Comparison of ENCODE assay signal across 9 mouse cellular contexts in the genomic region with DNA sequence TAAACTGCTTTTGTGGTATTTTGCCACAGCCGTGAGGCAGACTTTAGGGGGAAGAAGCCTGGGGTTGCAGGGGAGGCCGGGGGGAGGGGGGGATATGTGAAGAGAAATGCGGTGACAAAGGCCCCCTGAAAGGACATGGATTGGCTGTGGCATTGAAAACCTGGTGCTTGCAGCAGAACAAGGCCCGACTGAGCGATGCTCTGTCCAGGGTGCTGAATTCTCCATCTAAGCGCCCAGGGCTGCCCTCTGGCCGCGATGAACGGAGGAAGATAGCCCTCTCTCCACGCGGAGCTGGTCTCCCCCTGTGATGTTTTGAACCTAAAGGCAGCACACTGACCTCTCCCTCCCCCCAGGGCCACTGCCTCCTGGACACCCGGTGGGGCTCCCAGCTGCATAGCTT. TPM values are rescaled to one million over a fixed set of nuclear protein-coding genes. Genes with fewer than 3 reads are reported as not detected.
DNase-seq lines count a peak whose midpoint lies in the region; ATAC-seq and TF ChIP-seq lines count a peak whose summit lies in the region.
"Had no signal": no experiment of that assay in that cellular context is flagged by ENCODE, and none has a peak within 500 bp of the region (broad histone marks: within the 10 kb centered on the region; RNA-seq: fewer than 3 reads in every experiment).

No protein-coding gene starts in this region.

- no peak for ATAC-seq in midbrain, postnatal 0 days (ENCODE audit: low FRiP score)
- no peak for ATAC-seq in activated CD4-positive, CD25-positive, alpha-beta regulatory T cell, adult 4 months

- 0 out of 2 replicates have a peak, but pooled peaks cover 3% of the 10 kb centered on the region for H3K4me1 ChIP-seq in midbrain, postnatal 0 days (ENCODE audit: insufficient read depth, low read length)
- H3K4me1 ChIP-seq: heart, embryonic 15.5 days had no signal

- no peak overlapping the region for H3K9ac ChIP-seq in midbrain, postnatal 0 days (replicated peaks; ENCODE audit: low read length, poor library complexity, severe bottlenecking)
- H3K9ac ChIP-seq: heart, embryonic 15.5 days had no signal

- 8% methylated on average over 11 of the region's 12 CpGs for WGBS in midbrain, postnatal 0 days

- DNase-seq in gastrocnemius, postnatal 10 days, result peak; percentile 67
- no peak for DNase-seq in gastrocnemius, postnatal 25 days
- DNase-seq in 416B (ENCODE audit: low read depth), result peak; percentile 66
- DNase-seq in adrenal gland, postnatal 25 days, result peak; percentile 62
- DNase-seq in kidney, postnatal 10 days, result peak; percentile 87
- DNase-seq in midbrain, postnatal 0 days (ENCODE audit: low spot score), result peak; percentile 50
- DNase-seq in layer of hippocampus, adult 8-10 months (ENCODE audit: low spot score in 2 of 2), result no peak

- no peaks in the 10 kb centered on the region for H3K27me3 ChIP-seq in midbrain, postnatal 0 days (ENCODE audit: insufficient read depth, low read length)

- peak; percentile 8; the same call in 1 of the 2 replicates for TF ChIP-seq CTCF in midbrain, postnatal 0 days (IDR thresholded peaks at IDR 0.05)

- peaks cover 50% of the 10 kb centered on the region for H3K36me3 ChIP-seq in midbrain, postnatal 0 days (ENCODE audit: insufficient read depth, low read length)
- H3K36me3 ChIP-seq: heart, embryonic 15.5 days had no signal

- H3K9me3 ChIP-seq in midbrain, postnatal 0 days (ENCODE audit: low read length), result no peaks in the 10 kb centered on the region
- H3K9me3 ChIP-seq: heart, embryonic 15.5 days had no signal

- H3K4me3 ChIP-seq in midbrain, postnatal 0 days (ENCODE audit: low read depth, low read length), result no peak overlapping the region
- H3K4me3 ChIP-seq: heart, embryonic 15.5 days had no signal

- no peak overlapping the region for H3K4me2 ChIP-seq in midbrain, postnatal 0 days (ENCODE audit: low read depth, low read length, poor library complexity, severe bottlenecking)
- H3K4me2 ChIP-seq: heart, embryonic 15.5 days had no signal

- H3K27ac ChIP-seq in midbrain, postnatal 0 days (ENCODE audit: low read depth, low read length), result no peak overlapping the region
- H3K27ac ChIP-seq: heart, embryonic 15.5 days had no signal

RNA-seq across cellular contexts. Expression of a gene that starts 13.1 kb away (rescaled TPM):
- total RNA-seq in gastrocnemius, postnatal 10 days (2021), result 1 to 10 TPM; 4.2 to 5.1 TPM
- total RNA-seq in gastrocnemius, postnatal 25 days (2021), result 1 to 10 TPM in 1 of 2 experiments, under 1 TPM in 1; 0.72 to 1.0 TPM
- total RNA-seq in adrenal gland, postnatal 25 days (2021), result 4.6 and 6.8 TPM in 2 replicates
- total RNA-seq in midbrain, postnatal 0 days (2014; rRNA removed), result 254 and 288 TPM in 2 replicates
- polyA plus RNA-seq in midbrain, postnatal 0 days (2015; fragmentation: Nextera tagmentation; extraction: Ambion mirVana), result 84.2 and 97.8 TPM in 2 replicates
- under 1 TPM; 0.09 to 0.11 TPM for polyA plus RNA-seq in activated CD4-positive, CD25-positive, alpha-beta regulatory T cell, adult 4 months (2017; shearing (Covaris generic))
- total RNA-seq in layer of hippocampus, adult 8-10 months (2022), result 100 to 1,000 TPM; 637 to 711 (median 646) TPM

RNA-seq across cellular contexts. Expression of a gene that starts 13.9 kb away (rescaled TPM):
- total RNA-seq in gastrocnemius, postnatal 10 days (2021), result 10 to 100 TPM; 10.4 to 12.6 TPM
- 1 to 10 TPM; 5.9 to 6.1 TPM for total RNA-seq in gastrocnemius, postnatal 25 days (2021)
- 17.7 and 23.1 TPM in 2 replicates for total RNA-seq in adrenal gland, postnatal 25 days (2021)
- 40.8 and 44.0 TPM in 2 replicates for total RNA-seq in midbrain, postnatal 0 days (2014; rRNA removed)
- 55.9 and 59.7 TPM in 2 replicates for polyA plus RNA-seq in midbrain, postnatal 0 days (2015; fragmentation: Nextera tagmentation; extraction: Ambion mirVana)
- polyA plus RNA-seq in activated CD4-positive, CD25-positive, alpha-beta regulatory T cell, adult 4 months (2017; shearing (Covaris generic)), result 1 to 10 TPM; 5.3 to 6.9 TPM
- total RNA-seq in layer of hippocampus, adult 8-10 months (2022), result 10 to 100 TPM; 45.6 to 58.6 (median 54.5) TPM

RNA-seq across cellular contexts. Expression of a gene that starts 42.5 kb away (rescaled TPM):
- 1 to 10 TPM; 1.0 to 2.5 TPM for total RNA-seq in gastrocnemius, postnatal 10 days (2021)
- total RNA-seq in gastrocnemius, postnatal 25 days (2021), result under 1 TPM in 1 of 2 experiments, not detected in 1; 0.61 TPM
- total RNA-seq in adrenal gland, postnatal 25 days (2021), result 1.7 and 2.6 TPM in 2 replicates
- total RNA-seq in midbrain, postnatal 0 days (2014; rRNA removed), result 8.2 and 12.1 TPM in 2 replicates
- polyA plus RNA-seq in midbrain, postnatal 0 days (2015; fragmentation: Nextera tagmentation; extraction: Ambion mirVana), result 3.2 and 4.6 TPM in 2 replicates
- not detected for polyA plus RNA-seq in activated CD4-positive, CD25-positive, alpha-beta regulatory T cell, adult 4 months (2017; shearing (Covaris generic))
- total RNA-seq in layer of hippocampus, adult 8-10 months (2022), result 10 to 100 TPM in 2 of 4 experiments, 1 to 10 TPM in 2; 2.8 to 19.9 (median 12.1) TPM
- polyA plus RNA-seq: heart, embryonic 15.5 days had no signal

RNA-seq across cellular contexts. Expression of a gene that starts 43.0 kb away (rescaled TPM):
- 10 to 100 TPM; 28.2 to 38.1 TPM for total RNA-seq in gastrocnemius, postnatal 10 days (2021)
- 10 to 100 TPM; 12.5 to 14.6 TPM for total RNA-seq in gastrocnemius, postnatal 25 days (2021)
- total RNA-seq in adrenal gland, postnatal 25 days (2021), result 55.3 and 73.0 TPM in 2 replicates
- total RNA-seq in midbrain, postnatal 0 days (2014; rRNA removed), result 109 and 118 TPM in 2 replicates
- 65.0 and 70.6 TPM in 2 replicates for polyA plus RNA-seq in midbrain, postnatal 0 days (2015; fragmentation: Nextera tagmentation; extraction: Ambion mirVana)
- polyA plus RNA-seq in activated CD4-positive, CD25-positive, alpha-beta regulatory T cell, adult 4 months (2017; shearing (Covaris generic)), result 10 to 100 TPM in 1 of 2 experiments, 1 to 10 TPM in 1; 8.4 to 15.1 TPM
- 100 to 1,000 TPM; 261 to 307 (median 292) TPM for total RNA-seq in layer of hippocampus, adult 8-10 months (2022)

RNA-seq across cellular contexts. Expression of a gene that starts 49.2 kb away (rescaled TPM):
- total RNA-seq in gastrocnemius, postnatal 10 days (2021), result 10 to 100 TPM; 61.3 to 65.9 TPM
- total RNA-seq in gastrocnemius, postnatal 25 days (2021), result 10 to 100 TPM; 70.7 to 76.5 TPM
- 44.0 and 50.9 TPM in 2 replicates for total RNA-seq in adrenal gland, postnatal 25 days (2021)
- 32.3 and 33.7 TPM in 2 replicates for total RNA-seq in midbrain, postnatal 0 days (2014; rRNA removed)
- polyA plus RNA-seq in midbrain, postnatal 0 days (2015; fragmentation: Nextera tagmentation; extraction: Ambion mirVana), result 2.8 and 3.1 TPM in 2 replicates
- polyA plus RNA-seq in activated CD4-positive, CD25-positive, alpha-beta regulatory T cell, adult 4 months (2017; shearing (Covaris generic)), result 10 to 100 TPM; 12.7 to 14.3 TPM
- 10 to 100 TPM; 29.4 to 44.7 (median 37.0) TPM for total RNA-seq in layer of hippocampus, adult 8-10 months (2022)

Comparison
In these comparisons a context has a peak if more than half of its experiments do, and no peak if none do; other contexts are left out.
1. DNase-seq: peak in gastrocnemius, postnatal 10 days (single experiment), 416B (single experiment), adrenal gland, postnatal 25 days (single experiment), kidney, postnatal 10 days (single experiment) and midbrain, postnatal 0 days (single experiment); none in gastrocnemius, postnatal 25 days (single experiment) and layer of hippocampus, adult 8-10 months (0 of 2).
2. RNA of a gene that starts 13.1 kb away (total RNA-seq): 637 to 711 TPM in layer of hippocampus, adult 8-10 months and 254 to 288 TPM in midbrain, postnatal 0 days; 4.6 to 6.8 TPM in adrenal gland, postnatal 25 days, 4.2 to 5.1 TPM in gastrocnemius, postnatal 10 days and 0.72 to 1.0 TPM in gastrocnemius, postnatal 25 days; every median in the first group is over 10 times any median in the second.